Mouse (Mus musculus) heart, postnatal 4 days (tissue): ENCODE data around the gene Rab43. TPM values are rescaled to one million over a fixed set of nuclear protein-coding genes. Genes with fewer than 3 reads are reported as not detected.

ENCODE experiments used
- DNase-seq: peaks from one replicate; pipeline ENCODE4 v3.0.0; 2021
- total RNA-seq, 2 experiments: library from RNA; stranded (reverse); gene quantifications; 2 replicates each; pipeline ENCODE4 v1.2.3; 2021

The Rab43 gene
- total RNA-seq: 10 to 100 TPM; 19.7 TPM

DNA sequence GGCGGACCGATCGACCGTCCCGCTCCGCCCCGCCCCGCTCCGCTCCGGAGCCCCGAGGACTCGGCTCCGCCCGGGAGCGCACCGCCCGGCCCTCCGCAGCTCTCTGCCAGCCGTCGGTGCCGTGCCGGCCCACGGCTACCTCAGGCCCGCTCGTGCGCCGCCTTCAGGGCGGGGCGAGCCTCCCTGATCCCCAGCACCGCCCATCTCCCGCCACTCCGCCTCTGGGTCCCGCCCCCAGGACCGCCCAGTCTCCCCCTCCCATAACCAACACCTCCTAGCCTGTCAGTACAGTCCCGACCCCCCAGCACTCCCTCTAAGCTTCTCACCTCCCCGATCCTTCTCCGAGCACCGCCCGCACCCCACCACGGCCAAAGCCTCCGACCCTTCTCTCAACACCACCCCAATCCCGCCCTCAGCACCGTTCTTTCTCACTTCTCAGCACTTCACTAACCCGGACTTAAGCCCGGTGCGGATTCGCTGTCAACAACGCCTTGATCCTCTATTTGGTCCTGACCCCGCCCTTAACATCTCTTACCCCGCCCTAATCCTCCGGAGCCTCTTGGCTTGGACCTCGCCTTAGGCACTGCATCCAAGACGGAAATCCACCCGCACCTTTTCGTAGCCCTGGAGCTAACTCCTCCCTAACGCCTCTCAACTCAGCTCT is at the start of gene Rab43:
Gene Rab43 (minus strand): TSS at position 490 of the 664 bp plus-strand sequence.
- peak; percentile 95 for DNase-seq

DNA sequence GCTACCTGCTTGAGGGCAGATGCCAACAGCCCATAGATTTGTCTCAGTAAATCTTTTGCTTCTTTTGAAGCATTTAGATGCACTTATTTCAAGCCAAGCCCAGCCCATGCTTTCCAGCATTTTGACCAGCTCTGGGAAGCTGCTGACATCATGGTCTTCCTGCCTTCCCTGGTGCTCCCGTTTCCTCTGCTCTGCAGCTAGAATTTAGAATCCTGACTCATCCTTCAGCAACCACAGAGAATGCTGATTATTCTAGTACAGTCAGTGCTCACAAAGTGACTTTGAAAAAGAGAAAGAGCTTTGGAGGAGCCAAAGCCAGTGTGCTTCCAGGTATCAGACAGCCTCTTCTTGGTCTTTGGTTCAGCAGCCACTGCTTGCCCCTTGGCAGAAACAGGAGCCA is 45.1 kb upstream of the Rab43 start:
- DNase-seq: no peak

- DNase-seq: no peak
Observed at GRCm38 (mm10) chr6:87853446-87853845, 41.5 kb upstream of the Rab43 start.

GRCm38 (mm10) chr6:87851871-87852270 is 39.9 kb upstream of the Rab43 start:
- no peak for DNase-seq

DNA sequence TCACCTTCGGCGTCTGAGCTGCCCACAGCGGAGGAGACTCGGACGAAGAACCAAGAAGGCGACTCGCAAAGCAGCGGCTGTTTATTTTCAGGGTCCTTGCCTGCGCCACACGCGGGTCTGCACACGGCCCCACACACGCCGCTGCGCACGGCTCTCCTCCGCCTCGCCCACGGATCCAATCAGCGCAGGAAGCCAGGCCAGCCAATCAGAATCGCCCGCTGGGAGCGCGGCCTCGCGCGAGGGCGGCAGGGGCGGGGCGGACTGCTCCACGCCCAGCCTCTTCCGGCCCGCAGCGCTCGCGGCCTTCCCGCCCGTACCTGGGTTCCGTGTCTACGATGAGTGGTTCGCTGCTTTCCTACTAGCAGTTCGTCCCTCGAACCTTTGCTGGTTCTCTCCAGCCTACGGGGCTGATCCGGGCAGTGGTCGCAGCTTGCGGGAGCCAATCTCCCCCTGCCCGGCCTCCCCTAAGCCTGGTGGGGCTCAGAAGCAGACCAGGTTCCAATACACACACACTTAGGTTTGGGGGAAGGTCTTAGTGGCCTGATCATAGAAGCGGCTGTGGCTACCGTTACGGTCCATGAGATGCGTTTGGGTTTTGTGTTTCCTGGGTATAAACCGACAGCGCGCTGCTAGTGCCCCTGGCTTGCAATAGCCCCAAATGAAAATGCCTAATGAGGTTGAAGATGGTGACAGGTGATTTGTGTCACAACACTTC is 39.1 kb upstream of the Rab43 start, which contains the start of gene Cnbp:
Gene Cnbp (minus strand): TSS at position 207 of the 715 bp plus-strand sequence.
- DNase-seq: peak; percentile 98

DNA sequence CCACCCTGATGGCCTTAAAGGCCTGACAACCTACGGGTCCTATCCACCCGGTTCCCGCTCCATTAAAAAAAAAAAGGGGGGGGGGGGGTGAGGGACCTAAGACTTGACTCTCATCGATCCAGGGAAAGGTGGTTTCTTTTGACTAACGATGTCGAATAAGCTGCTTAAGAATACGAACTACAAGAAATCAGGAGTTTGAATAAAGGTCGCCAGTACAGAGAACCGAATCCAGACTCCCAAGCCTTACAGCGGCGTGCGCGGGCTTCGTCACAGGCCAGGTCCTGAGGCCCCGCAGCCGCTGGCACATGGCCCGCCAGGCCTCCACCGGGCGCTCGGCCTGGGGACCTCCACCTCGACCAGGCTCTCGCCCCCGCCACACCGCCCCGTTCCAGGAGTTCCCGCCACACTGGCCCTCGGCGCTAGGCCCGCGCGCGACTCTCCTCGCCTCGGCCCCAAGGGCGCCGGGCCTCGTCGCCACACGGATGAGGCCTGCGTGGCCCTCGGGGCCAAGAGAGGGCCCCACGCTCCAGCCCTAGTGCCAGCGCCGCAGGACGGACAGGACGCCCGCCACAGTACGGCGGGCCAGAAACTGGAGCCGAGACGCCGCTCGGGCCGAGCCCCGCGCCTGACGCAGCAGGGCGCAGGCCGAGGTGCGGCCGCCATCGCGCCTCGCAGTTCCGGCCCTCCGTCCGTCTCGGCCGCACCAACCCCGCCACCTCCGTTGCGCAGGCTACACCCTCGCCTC is 38.4 kb upstream of the Rab43 start:
- peak; percentile 67 for DNase-seq

GRCm38 (mm10) chr6:87849780-87850154 is 37.8 kb upstream of the Rab43 start:
- no peak for DNase-seq

GRCm38 (mm10) chr6:87846813-87847212 is 34.8 kb upstream of the Rab43 start:
- no peak for DNase-seq

GRCm38 (mm10) chr6:87845031-87845695 is 33.2 kb upstream of the Rab43 start:
- no peak for DNase-seq

DNA sequence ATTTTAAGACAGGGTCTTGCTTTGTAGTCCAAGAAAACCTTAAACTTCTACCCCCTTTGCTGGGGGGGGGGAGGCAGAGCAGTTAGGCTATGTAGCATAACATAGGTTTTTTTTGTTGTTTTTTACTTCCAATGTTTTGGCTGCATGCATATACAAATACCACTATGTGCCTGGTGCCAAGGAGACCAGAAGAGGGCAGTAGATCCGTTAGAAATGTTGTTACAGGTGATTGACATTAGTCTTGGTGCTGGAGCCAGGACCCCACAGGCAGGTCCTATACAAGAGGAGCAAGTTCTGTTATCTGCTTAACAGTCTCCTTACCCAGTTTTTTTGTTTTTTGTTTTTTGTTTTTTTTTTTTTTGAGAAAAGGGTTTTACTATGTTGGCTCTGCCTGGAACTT is 30.3 kb upstream of the Rab43 start:
- no peak for DNase-seq

GRCm38 (mm10) chr6:87841635-87842034 is 29.7 kb upstream of the Rab43 start:
- DNase-seq: no peak

GRCm38 (mm10) chr6:87839797-87840341 is 27.9 kb upstream of the Rab43 start:
- DNase-seq: no peak

DNA sequence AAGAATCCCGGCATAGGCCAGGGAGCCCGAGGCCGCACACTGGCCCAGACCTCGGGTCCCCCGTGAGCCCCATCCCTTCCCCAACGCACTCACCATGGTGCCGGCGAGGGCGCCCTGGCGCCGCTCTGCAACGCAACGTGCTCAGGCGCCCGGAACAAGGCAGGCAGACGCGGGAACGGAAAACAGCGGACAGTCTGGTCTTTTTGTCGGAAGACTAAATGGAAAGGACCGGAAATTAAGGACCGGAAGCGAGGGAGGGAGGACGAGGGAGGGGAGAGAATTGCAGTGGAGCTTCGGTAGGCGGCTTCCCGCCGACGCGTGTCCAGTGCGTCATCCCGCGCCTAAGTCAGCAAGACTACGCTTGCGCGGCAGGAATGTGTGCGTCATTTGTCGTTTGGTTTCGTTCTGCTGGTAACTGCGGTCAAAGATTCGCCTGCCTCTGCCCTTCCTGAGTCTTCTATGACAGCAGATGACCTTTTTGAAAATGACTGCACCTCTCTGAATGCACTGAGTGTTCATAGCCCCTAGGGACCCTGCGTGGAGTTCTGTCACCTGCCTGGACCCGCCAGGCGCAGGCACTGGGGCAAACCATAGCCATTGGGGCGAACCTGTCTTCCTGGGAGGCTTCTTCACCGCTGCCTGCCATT is 26.7 kb upstream of the Rab43 start, which contains the start of gene Isy1:
Gene Isy1 (minus strand): TSS at position 248 of the 647 bp plus-strand sequence.
- peak; percentile 95 for DNase-seq

- DNase-seq: no peak
Observed at GRCm38 (mm10) chr6:87835695-87836094, 23.7 kb upstream of the Rab43 start, which contains the start of gene Gm45140. Gene Gm45140, minus strand, starts transcription at chr6:87835795.

- DNase-seq: no peak
Observed at GRCm38 (mm10) chr6:87820366-87820765, 8.4 kb upstream of the Rab43 start.

DNA sequence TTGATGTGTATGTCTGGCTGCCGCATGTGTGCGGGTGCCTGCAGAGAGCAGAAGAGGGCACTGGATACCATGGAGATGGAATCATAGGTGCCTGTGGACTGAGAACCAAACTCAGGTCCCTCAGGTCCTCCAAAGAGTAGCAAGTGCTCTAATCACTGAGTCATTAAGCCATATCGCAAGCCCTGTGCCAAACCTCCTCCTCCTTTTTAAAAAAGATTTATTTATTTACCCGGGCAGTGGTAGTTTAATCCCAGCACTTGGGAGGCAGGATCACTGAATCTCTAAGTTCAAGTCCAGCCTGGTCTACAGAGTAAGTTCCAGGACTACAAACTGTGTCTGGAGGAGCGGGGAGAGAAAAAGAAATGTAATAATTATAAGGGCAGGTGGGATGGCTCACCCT is 2.5 kb upstream of the Rab43 start:
- no peak for DNase-seq

DNA sequence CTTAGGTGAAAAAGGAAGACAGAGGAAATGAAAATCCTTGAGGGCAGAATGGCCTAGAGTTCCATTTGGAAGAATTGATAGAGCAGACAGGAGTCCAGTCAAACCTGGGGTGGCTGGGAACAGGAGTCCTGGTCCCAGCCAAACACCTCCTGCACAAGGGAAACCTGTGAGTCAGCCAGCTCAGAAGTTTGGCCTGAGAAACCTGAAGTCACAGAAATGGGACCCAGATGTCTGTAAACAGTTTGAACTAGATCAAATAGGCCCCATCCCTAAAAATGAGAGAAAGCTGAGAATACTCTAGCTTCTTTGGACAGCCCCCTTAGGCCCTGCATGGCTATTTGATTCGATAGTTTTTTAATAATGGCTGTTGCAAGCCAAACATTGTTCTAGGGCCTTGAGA is 692 bp upstream of the Rab43 start:
- no peak for DNase-seq

- DNase-seq: peak; percentile 75
Observed at GRCm38 (mm10) chr6:87810713-87811669, 973 bp downstream of the Rab43 start.

- DNase-seq: no peak
Observed at GRCm38 (mm10) chr6:87810311-87810710, 1.7 kb downstream of the Rab43 start.

- DNase-seq: no peak
Observed at GRCm38 (mm10) chr6:87809651-87810161, 2.3 kb downstream of the Rab43 start.
